Mouse (Mus musculus): ENCODE measurements at regions not wholly inside any gene's neighbourhood (a gene's known extent, or its start where the extent isn't known, plus 50 kb on each side); places are given as distances from the start of the nearest gene placed in this dataset.

DNA sequence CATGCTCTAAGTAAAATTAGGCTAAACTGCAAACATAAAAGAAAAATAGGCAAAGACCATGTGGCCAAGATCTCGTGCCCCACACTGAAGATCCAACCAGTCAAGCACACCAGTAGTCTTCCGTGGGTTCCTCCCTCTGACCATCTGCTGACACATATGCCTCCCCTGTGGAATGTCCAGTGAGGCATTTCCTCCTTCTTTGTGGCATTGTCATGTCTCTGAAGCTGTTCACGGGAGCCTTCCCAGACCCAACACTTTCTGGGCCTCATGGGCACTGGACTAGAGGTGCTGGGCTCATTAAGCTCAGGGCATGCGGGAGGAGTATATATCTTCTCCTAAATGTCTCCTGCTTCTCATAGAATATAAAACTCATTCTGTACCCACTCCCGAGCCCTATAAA, 237.3 kb upstream of the Hes1 start:
- no peak for DNase-seq
- no peaks in the 10 kb centered on the region for H3K36me3 ChIP-seq (ENCODE audit: control insufficient read depth, insufficient read depth, low read length)
- H3K4me3 ChIP-seq (replicated peaks; ENCODE audit: low read depth, low read length) = no peak overlapping the region
- no peak overlapping the region for H3K4me2 ChIP-seq (ENCODE audit: low read length)
- no peak overlapping the region for H3K9ac ChIP-seq (replicated peaks; ENCODE audit: low read length)
- 74% methylated on average over 5 of the region's 5 CpGs for WGBS
- no peak overlapping the region for H3K27ac ChIP-seq (replicated peaks; ENCODE audit: low read depth, low read length)
- no peak for ATAC-seq (ENCODE audit: low FRiP score, low TSS enrichment)
- no peaks in the 10 kb centered on the region for H3K9me3 ChIP-seq (ENCODE audit: control insufficient read depth, low read length)
- H3K4me1 ChIP-seq (ENCODE audit: control insufficient read depth, insufficient read depth, low read length) = no peaks in the 10 kb centered on the region
- 0 out of 2 replicates have a peak, but pooled peaks cover 4% of the 10 kb centered on the region for H3K27me3 ChIP-seq (ENCODE audit: control insufficient read depth, insufficient read depth, low read length)

DNA sequence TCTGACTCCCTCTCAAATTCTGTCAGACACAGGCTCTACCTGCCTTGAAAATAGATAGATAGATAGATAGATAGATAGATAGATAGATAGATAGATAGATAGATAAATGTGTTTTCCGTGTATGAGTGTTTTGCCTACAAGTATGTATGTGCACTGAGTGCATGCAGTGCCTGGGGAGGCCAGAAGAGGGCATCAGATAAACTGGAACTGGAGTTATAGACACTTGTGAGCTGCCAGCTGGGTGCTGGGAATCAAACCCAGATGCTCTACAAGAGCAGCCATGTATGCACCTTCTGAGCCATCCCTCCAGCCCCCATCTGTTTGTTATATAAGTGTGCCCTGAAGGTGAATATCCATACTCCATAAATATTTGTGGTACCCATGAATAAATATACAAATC, 236.4 kb upstream of the Hes1 start:
- Histone ChIP-seq H3K9me3 (ENCODE audit: control insufficient read depth, low read length) (no peaks in the 10 kb centered on the region), H3K4me1 (ENCODE audit: control insufficient read depth, insufficient read depth, low read length) (no peaks in the 10 kb centered on the region), H3K36me3 (ENCODE audit: control insufficient read depth, insufficient read depth, low read length) (no peaks in the 10 kb centered on the region), H3K27ac (replicated peaks; ENCODE audit: low read depth, low read length) (no peak overlapping the region), H3K27me3 (ENCODE audit: control insufficient read depth, insufficient read depth, low read length) (0 out of 2 replicates have a peak, but pooled peaks cover 4% of the 10 kb centered on the region), H3K4me2 (ENCODE audit: low read length) (no peak overlapping the region), H3K9ac (replicated peaks; ENCODE audit: low read length) (no peak overlapping the region), H3K4me3 (replicated peaks; ENCODE audit: low read depth, low read length) (no peak overlapping the region)
- ATAC-seq (ENCODE audit: low FRiP score, low TSS enrichment) (no peak), DNase-seq (no peak)
- WGBS = 97% methylated on average over 1 of the region's 1 CpGs

DNA sequence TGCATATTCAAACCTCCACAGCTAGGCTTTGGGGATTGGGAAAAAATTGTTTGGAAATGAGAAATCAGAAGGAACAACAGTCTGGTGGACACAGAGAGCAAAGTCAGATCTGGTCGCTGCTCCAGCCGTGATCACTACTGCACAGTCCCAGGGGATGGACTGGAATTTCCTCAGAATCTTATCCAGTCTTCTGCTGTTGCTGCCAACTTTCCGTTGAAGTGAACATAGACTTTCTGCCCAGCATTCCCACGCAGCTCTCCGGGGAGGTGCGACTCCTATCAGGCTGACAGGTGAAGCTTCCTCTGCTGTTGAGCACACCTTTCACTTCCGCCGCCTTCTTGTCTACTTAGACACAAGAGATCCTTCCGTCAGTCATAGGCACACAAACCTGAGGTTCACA, 234.7 kb upstream of the Hes1 start:
- no peak overlapping the region for H3K27ac ChIP-seq (replicated peaks; ENCODE audit: low read depth, low read length)
- ATAC-seq (ENCODE audit: low FRiP score, low TSS enrichment) (no peak), DNase-seq (no peak)
- H3K27me3 ChIP-seq (ENCODE audit: control insufficient read depth, insufficient read depth, low read length) = peaks cover 9% of the 10 kb centered on the region; the same call in 1 of the 2 replicates
- no peaks in the 10 kb centered on the region for H3K4me1 ChIP-seq (ENCODE audit: control insufficient read depth, insufficient read depth, low read length)
- no peak overlapping the region for H3K9ac ChIP-seq (replicated peaks; ENCODE audit: low read length)
- WGBS = 96% methylated on average over 9 of the region's 9 CpGs
- H3K4me2 ChIP-seq (ENCODE audit: low read length) = no peak overlapping the region
- H3K36me3 ChIP-seq (ENCODE audit: control insufficient read depth, insufficient read depth, low read length) = no peaks in the 10 kb centered on the region
- H3K9me3 ChIP-seq (ENCODE audit: control insufficient read depth, low read length) = no peaks in the 10 kb centered on the region
- H3K4me3 ChIP-seq (replicated peaks; ENCODE audit: low read depth, low read length) = no peak overlapping the region

DNA sequence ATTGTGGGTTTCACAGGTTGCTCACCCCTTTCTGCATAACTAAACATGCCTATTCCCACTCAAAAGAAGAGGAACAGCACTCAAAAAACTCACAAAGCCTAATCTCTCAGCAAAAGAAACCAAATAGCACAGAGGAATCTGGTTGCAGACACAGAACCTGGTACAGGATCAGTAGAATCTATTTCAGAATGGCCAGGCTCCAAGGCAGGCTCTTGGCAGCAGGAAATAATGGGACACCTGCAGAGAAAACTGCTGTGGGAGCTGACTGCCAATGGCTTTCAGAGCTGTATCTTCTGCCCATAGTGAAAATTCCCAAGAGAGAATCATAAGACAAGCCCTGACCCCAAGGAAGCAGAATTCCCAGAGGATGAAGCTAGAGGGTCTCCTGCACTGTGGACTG, 234.1 kb upstream of the Hes1 start:
- Histone ChIP-seq H3K27me3 (ENCODE audit: control insufficient read depth, insufficient read depth, low read length) (peaks cover 9% of the 10 kb centered on the region; the same call in 1 of the 2 replicates), H3K9me3 (ENCODE audit: control insufficient read depth, low read length) (no peaks in the 10 kb centered on the region)

DNA sequence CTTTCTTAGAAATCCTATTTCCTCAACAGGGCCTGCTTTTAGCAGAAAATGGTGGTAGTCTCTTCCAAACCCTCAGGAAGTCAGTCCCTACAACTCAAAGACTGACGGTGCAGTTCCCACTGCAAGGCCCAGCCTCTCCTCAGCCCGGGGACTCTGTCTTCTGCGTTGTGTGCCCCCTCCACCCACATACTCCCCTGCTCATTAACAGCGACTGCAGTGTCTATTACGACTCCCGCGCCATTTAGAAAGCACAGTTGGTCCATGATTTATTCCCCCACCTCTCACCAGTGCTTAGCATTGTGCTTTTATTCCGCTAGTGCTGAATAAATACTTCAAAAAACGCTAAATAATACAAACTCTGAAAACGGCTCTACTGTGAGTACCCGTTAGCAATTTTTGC, 230.9 kb upstream of the Hes1 start:
- Histone ChIP-seq H3K4me2 (ENCODE audit: low read length) (no peak overlapping the region), H3K4me3 (replicated peaks; ENCODE audit: low read depth, low read length) (no peak overlapping the region), H3K9me3 (ENCODE audit: control insufficient read depth, low read length) (no peaks in the 10 kb centered on the region), H3K4me1 (ENCODE audit: control insufficient read depth, insufficient read depth, low read length) (peaks cover 7% of the 10 kb centered on the region; the same call in 1 of the 2 replicates), H3K27me3 (ENCODE audit: control insufficient read depth, insufficient read depth, low read length) (peaks cover 20% of the 10 kb centered on the region), H3K27ac (replicated peaks; ENCODE audit: low read depth, low read length) (no peak overlapping the region), H3K36me3 (ENCODE audit: control insufficient read depth, insufficient read depth, low read length) (no peaks in the 10 kb centered on the region), H3K9ac (replicated peaks; ENCODE audit: low read length) (no peak overlapping the region)
- ATAC-seq (ENCODE audit: low FRiP score, low TSS enrichment) (no peak), DNase-seq (no peak)
- WGBS = 73% methylated on average over 11 of the region's 11 CpGs

More for the DNA sequence above, 234.1 kb upstream of the Hes1 start:
- no peak overlapping the region for H3K9ac ChIP-seq (replicated peaks; ENCODE audit: low read length)
- DNase-seq = no peak
- H3K4me3 ChIP-seq (replicated peaks; ENCODE audit: low read depth, low read length) = no peak overlapping the region
- ATAC-seq (ENCODE audit: low FRiP score, low TSS enrichment) = no peak
- no peak overlapping the region for H3K27ac ChIP-seq (replicated peaks; ENCODE audit: low read depth, low read length)
- H3K36me3 ChIP-seq (ENCODE audit: control insufficient read depth, insufficient read depth, low read length) = no peaks in the 10 kb centered on the region
- H3K4me1 ChIP-seq (ENCODE audit: control insufficient read depth, insufficient read depth, low read length) = no peaks in the 10 kb centered on the region
- H3K4me2 ChIP-seq (ENCODE audit: low read length) = no peak overlapping the region

DNA sequence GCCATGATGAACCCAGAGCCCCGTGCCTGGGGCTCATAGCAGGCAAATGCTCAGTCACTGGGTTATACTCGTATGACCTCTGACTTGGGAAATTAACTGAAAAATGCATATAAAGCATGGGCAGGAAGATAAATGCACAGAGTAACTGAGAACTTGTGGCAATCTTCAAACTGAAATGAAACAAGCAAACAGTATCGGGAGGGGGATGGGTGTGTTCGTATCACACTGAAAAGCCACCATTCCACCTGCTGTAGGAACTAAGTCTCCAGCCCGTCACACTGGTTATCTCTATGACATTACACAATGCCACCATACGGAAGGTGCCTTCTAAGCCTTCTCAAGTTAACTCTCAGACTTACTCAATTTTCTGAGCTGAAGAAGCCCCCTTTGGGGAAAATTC, 230.3 kb upstream of the Hes1 start:
- Histone ChIP-seq H3K27me3 (ENCODE audit: control insufficient read depth, insufficient read depth, low read length) (peaks cover 20% of the 10 kb centered on the region), H3K4me2 (ENCODE audit: low read length) (no peak overlapping the region), H3K9ac (replicated peaks; ENCODE audit: low read length) (no peak overlapping the region), H3K27ac (replicated peaks; ENCODE audit: low read depth, low read length) (no peak overlapping the region), H3K4me3 (replicated peaks; ENCODE audit: low read depth, low read length) (no peak overlapping the region), H3K9me3 (ENCODE audit: control insufficient read depth, low read length) (no peaks in the 10 kb centered on the region), H3K4me1 (ENCODE audit: control insufficient read depth, insufficient read depth, low read length) (peaks cover 9% of the 10 kb centered on the region), H3K36me3 (ENCODE audit: control insufficient read depth, insufficient read depth, low read length) (no peaks in the 10 kb centered on the region)
- 76% methylated on average over 6 of the region's 6 CpGs for WGBS
- no peak for ATAC-seq (ENCODE audit: low FRiP score, low TSS enrichment)
- no peak for DNase-seq

DNA sequence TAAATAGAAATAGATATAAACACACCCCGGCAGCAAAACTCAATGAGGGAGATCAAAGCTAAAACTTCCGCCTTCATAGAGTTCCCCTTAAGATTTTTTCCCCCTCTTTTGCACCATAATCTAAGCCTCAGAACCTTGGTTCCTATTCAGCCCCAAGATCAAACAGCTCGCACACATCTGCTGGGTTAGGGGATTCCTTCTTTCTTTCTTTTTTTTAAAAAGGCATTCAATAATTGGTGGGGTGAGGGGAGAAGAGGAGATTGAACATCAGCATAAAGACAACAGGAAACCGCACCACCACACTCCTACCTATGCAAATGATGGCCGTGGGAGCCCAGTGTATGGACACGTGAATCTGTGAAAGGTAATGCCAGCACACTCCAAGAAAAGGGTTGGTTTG, 229.5 kb upstream of the Hes1 start:
- Histone ChIP-seq H3K4me1 (ENCODE audit: control insufficient read depth, insufficient read depth, low read length) (peaks cover 15% of the 10 kb centered on the region), H3K9me3 (ENCODE audit: control insufficient read depth, low read length) (no peaks in the 10 kb centered on the region), H3K4me2 (ENCODE audit: low read length) (no peak overlapping the region), H3K36me3 (ENCODE audit: control insufficient read depth, insufficient read depth, low read length) (no peaks in the 10 kb centered on the region), H3K9ac (replicated peaks; ENCODE audit: low read length) (no peak overlapping the region), H3K4me3 (replicated peaks; ENCODE audit: low read depth, low read length) (no peak overlapping the region), H3K27ac (replicated peaks; ENCODE audit: low read depth, low read length) (no peak overlapping the region), H3K27me3 (ENCODE audit: control insufficient read depth, insufficient read depth, low read length) (peaks cover 16% of the 10 kb centered on the region)
- ATAC-seq (ENCODE audit: low FRiP score, low TSS enrichment) = no peak
- no peak for DNase-seq
- 35% methylated on average over 6 of the region's 6 CpGs for WGBS

DNA sequence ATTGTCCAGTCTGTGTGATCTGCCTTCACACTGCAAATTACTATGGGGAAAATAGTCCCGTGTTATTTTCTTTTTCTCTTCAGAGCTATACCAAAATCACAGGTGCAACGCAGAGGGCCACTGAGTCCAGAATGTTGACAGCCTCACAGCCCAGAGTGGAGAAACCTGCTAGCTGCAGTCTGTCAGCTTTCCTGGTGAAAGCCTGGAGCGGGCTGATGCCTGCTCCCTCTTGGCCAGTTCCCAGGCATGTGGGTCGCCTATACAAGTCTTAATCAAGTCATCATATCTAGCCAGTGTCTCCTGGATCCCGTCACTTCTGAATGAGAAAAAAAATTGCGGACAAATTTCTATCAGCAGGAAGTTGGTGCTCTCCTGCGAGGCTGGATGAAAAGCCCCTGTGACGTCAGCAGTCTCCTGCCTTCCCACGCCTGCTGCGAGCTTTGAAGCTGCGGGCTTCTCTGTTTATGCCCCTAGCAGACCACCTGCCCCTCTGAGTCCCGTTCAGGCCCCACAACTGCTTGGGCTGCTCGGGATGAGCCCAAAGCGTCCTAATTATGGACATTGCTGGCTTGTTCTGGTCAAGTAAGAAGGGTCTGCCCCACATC, 227.1 kb upstream of the Hes1 start:
- Histone ChIP-seq H3K9ac (replicated peaks; ENCODE audit: low read length) (0 out of 2 replicates have a peak overlapping the region, but pooled peaks have one; percentile 30), H3K27ac (replicated peaks; ENCODE audit: low read depth, low read length) (no peak overlapping the region), H3K4me1 (ENCODE audit: control insufficient read depth, insufficient read depth, low read length) (peaks cover 15% of the 10 kb centered on the region), H3K36me3 (ENCODE audit: control insufficient read depth, insufficient read depth, low read length) (no peaks in the 10 kb centered on the region), H3K4me3 (replicated peaks; ENCODE audit: low read depth, low read length) (peak overlapping the region; percentile 25), H3K9me3 (ENCODE audit: control insufficient read depth, low read length) (no peaks in the 10 kb centered on the region), H3K4me2 (ENCODE audit: low read length) (peak overlapping the region; percentile 60), H3K27me3 (ENCODE audit: control insufficient read depth, insufficient read depth, low read length) (peaks cover 35% of the 10 kb centered on the region)
- 3% methylated on average over 14 of the region's 14 CpGs for WGBS
- DNase-seq (peak; percentile 85), ATAC-seq (ENCODE audit: low FRiP score, low TSS enrichment) (peak; percentile 62)

DNA sequence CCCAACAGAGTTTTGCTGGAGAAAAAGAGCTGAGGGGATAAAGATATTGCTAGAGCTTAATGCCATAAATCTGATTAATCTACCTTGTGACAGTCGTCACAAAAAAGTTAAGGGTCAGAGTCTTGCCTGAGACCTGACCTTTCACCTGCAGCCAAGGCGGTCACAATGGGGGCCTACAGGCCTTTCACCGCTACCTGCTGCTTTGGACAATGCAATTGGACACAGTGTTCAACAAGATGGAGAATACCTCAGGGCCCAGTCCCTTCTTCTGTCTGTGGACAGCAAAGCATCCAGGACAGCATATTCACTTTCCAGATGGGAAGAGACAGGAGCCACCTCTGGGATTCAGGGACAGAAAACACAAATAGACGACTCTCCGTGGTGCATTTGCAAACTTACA, 226.3 kb upstream of the Hes1 start:
- H3K36me3 ChIP-seq (ENCODE audit: control insufficient read depth, insufficient read depth, low read length) = no peaks in the 10 kb centered on the region
- no peak for ATAC-seq (ENCODE audit: low FRiP score, low TSS enrichment)
- H3K9me3 ChIP-seq (ENCODE audit: control insufficient read depth, low read length) = no peaks in the 10 kb centered on the region
- no peak overlapping the region; the same call in 1 of the 2 replicates for H3K4me2 ChIP-seq (ENCODE audit: low read length)
- peaks cover 15% of the 10 kb centered on the region for H3K4me1 ChIP-seq (ENCODE audit: control insufficient read depth, insufficient read depth, low read length)
- H3K9ac ChIP-seq (replicated peaks; ENCODE audit: low read length) = no peak overlapping the region
- H3K4me3 ChIP-seq (replicated peaks; ENCODE audit: low read depth, low read length) = no peak overlapping the region
- no peak for DNase-seq
- peaks cover 38% of the 10 kb centered on the region for H3K27me3 ChIP-seq (ENCODE audit: control insufficient read depth, insufficient read depth, low read length)
- WGBS = 14% methylated on average over 5 of the region's 5 CpGs
- H3K27ac ChIP-seq (replicated peaks; ENCODE audit: low read depth, low read length) = no peak overlapping the region
